Comparison of ENCODE assay signal across 8 mouse cellular contexts in the genomic region with DNA sequence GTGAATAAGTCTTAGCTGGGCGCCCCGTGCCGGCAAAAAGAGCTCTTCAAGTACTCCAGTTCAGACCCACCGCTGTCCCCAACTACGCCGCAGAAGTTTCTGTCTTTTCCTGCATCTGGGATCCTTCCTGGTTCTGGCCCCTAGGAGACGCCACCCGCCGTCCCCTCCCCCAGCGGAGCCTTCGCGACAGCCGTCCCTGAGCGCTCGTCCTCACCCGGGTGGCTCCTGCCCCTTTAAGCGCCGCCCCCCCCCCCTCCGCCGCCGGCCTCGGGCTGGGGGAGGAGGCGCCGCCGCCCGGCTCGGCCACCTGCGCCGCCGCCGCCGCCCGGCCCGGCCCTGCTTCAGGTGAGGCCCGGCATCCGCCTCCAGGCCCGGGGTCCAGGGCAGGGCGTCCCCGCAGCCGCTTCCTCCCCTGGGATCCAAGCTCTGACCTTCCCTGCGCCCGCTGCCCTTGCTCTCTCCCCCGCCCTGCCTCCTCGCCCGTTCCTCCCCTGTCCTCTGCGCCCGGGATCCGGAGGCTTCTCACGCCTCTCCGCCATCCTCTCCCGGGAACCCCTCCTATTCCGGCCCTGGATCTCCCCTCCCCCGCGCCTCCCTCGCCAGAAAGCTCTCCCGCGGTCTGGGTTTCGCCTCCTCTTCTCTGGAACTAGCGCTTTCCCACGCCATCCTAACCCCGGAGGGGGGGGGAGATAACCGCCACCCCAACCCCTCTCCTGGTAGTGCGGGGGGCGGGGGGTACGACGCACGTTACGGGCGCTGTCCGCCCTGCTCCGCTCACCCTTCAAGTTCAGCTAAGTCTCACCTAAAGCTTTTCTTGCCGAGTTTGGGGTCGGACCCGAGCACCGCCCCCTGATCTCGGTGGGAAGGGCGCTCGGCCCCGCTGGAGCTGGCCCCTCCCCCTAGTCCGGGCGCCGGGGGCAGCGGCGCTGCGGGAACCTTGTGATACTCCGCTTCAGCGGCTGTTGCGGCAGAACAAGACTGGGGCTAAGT. TPM values are rescaled to one million over a fixed set of nuclear protein-coding genes. Genes with fewer than 3 reads are reported as not detected.
DNase-seq lines count a peak whose midpoint lies in the region; ATAC-seq and TF ChIP-seq lines count a peak whose summit lies in the region.

No protein-coding gene starts in this region.

- H3K4me3 ChIP-seq in cortical plate, adult 2 months (ENCODE audit: insufficient read depth, low read length): peak overlapping the region; percentile 72
- peak overlapping the region; percentile 86 for H3K4me3 ChIP-seq in limb, embryonic 10.5 days
- H3K4me3 ChIP-seq in midbrain, embryonic 11.5 days (ENCODE audit: low read depth, low read length): peak overlapping the region; percentile 81
- H3K4me3 ChIP-seq in small intestine, adult 2 months (ENCODE audit: low read depth, low read length): peak overlapping the region; percentile 89

- H3K36me3 ChIP-seq in limb, embryonic 10.5 days: peaks cover 32% of the 10 kb centered on the region
- peaks cover 17% of the 10 kb centered on the region for H3K36me3 ChIP-seq in midbrain, embryonic 11.5 days (ENCODE audit: control insufficient read depth, insufficient read depth, low read length)
- peaks cover 23% of the 10 kb centered on the region for H3K36me3 ChIP-seq in small intestine, adult 2 months (ENCODE audit: control insufficient read depth, insufficient read depth, low read length)

- peak overlapping the region; percentile 85 for H3K4me2 ChIP-seq in midbrain, embryonic 11.5 days

- peak; percentile 92 for DNase-seq in adrenal gland, adult 2 months
- DNase-seq in gastrocnemius, adult 8-10 months (ENCODE audit: low spot score in 2 of 2): peak; percentile 76 to 78
- peak; percentile 81 for DNase-seq in induced T-regulatory cell, adult 2 months (ENCODE audit: low read depth)
- peak; percentile 84 for DNase-seq in limb, embryonic 10.5 days (ENCODE audit: low spot score)
- peak; percentile 97 for DNase-seq in midbrain, embryonic 11.5 days (ENCODE audit: low spot score, missing footprints)

- 0 out of 2 replicates have a peak, but pooled peaks have one; percentile 5 for TF ChIP-seq POLR2A in cortical plate, adult 2 months (IDR thresholded peaks at IDR 0.05; ENCODE audit: extremely low read depth, insufficient read depth, low read length)
- peak; percentile 30 for TF ChIP-seq POLR2A in small intestine, adult 2 months (IDR thresholded peaks at IDR 0.05; ENCODE audit: low read depth, low read length)

- H3K27ac ChIP-seq in cortical plate, adult 2 months (ENCODE audit: insufficient read depth, low read length): peak overlapping the region; percentile 94
- H3K27ac ChIP-seq in limb, embryonic 10.5 days: peak overlapping the region; percentile 90
- peak overlapping the region; percentile 86 for H3K27ac ChIP-seq in midbrain, embryonic 11.5 days (ENCODE audit: low read depth, low read length)
- H3K27ac ChIP-seq in small intestine, adult 2 months (ENCODE audit: insufficient read depth, low read depth, low read length): peak overlapping the region; percentile 99

- TF ChIP-seq CTCF in cortical plate, adult 2 months (IDR thresholded peaks at IDR 0.05; ENCODE audit: extremely low read depth, insufficient read depth, low read length): peak; percentile 32
- TF ChIP-seq CTCF in small intestine, adult 2 months (IDR thresholded peaks at IDR 0.05; ENCODE audit: extremely low read depth, insufficient read length, insufficient replicate concordance, low read depth, low read length): peak; percentile 39; the same call in 1 of the 2 replicates

- H3K9me3 ChIP-seq in limb, embryonic 10.5 days (replicated peaks): no peaks in the 10 kb centered on the region
- H3K9me3 ChIP-seq in midbrain, embryonic 11.5 days (ENCODE audit: control insufficient read depth, low read length): no peaks in the 10 kb centered on the region

- peaks cover 10% of the 10 kb centered on the region for H3K4me1 ChIP-seq in cortical plate, adult 2 months (ENCODE audit: control insufficient read depth, insufficient read depth, low read length)
- H3K4me1 ChIP-seq in limb, embryonic 10.5 days: peaks cover 61% of the 10 kb centered on the region
- peaks cover 27% of the 10 kb centered on the region for H3K4me1 ChIP-seq in midbrain, embryonic 11.5 days (ENCODE audit: control insufficient read depth, insufficient read depth, low read length)
- peaks cover 6% of the 10 kb centered on the region; the same call in 1 of the 2 replicates for H3K4me1 ChIP-seq in small intestine, adult 2 months (ENCODE audit: control insufficient read depth, insufficient read depth, insufficient read length, low read length)

- ATAC-seq in midbrain, embryonic 11.5 days (ENCODE audit: low FRiP score): peak; percentile 59
- no peak for ATAC-seq in activated CD4-positive, CD25-positive, alpha-beta regulatory T cell, adult 4 months

- WGBS in limb, embryonic 10.5 days: under 1% methylated on average over 70 of the region's 88 CpGs
- under 1% methylated on average over 79 of the region's 88 CpGs for WGBS in midbrain, embryonic 11.5 days
- WGBS in small intestine, adult 2 months: 1% methylated on average over 86 of the region's 88 CpGs

- peak overlapping the region; percentile 85 for H3K9ac ChIP-seq in midbrain, embryonic 11.5 days (ENCODE audit: low read length)

- no peaks in the 10 kb centered on the region for H3K27me3 ChIP-seq in limb, embryonic 10.5 days (ENCODE audit: low read depth, poor library complexity, severe bottlenecking)
- no peaks in the 10 kb centered on the region for H3K27me3 ChIP-seq in midbrain, embryonic 11.5 days (ENCODE audit: control insufficient read depth, insufficient read depth, low read length)
- H3K27me3 ChIP-seq in small intestine, adult 2 months (ENCODE audit: control insufficient read depth, insufficient read depth, low read length): no peaks in the 10 kb centered on the region

RNA-seq across cellular contexts. Expression of gene Baz2a, which starts 1.4 kb away (rescaled TPM):
- total RNA-seq in adrenal gland, adult 2 months (2021): 10 to 100 TPM; 40.8 to 49.6 TPM
- polyA plus RNA-seq in adrenal gland, adult 2 months (2012; rRNA removed): 24.5 and 31.6 TPM in 2 replicates
- polyA plus RNA-seq in cortical plate, adult 2 months (2012; rRNA removed): 30.2 and 32.1 TPM in 2 replicates
- 10 to 100 TPM; 11.3 to 13.9 (median 12.6) TPM for total RNA-seq in gastrocnemius, adult 8-10 months (2022)
- polyA plus RNA-seq in limb, embryonic 10.5 days (2016; fragmentation: Nextera tagmentation; extraction: Ambion mirVana): 12.3 and 14.4 TPM in 2 replicates
- polyA plus RNA-seq in midbrain, embryonic 11.5 days (2014; fragmentation: Nextera tagmentation; extraction: Ambion mirVana): 20.2 and 21.0 TPM in 2 replicates
- 14.1 and 30.8 TPM in 2 replicates for polyA plus RNA-seq in small intestine, adult 2 months (2012; rRNA removed)
- 10 to 100 TPM; 44.1 to 53.3 TPM for polyA plus RNA-seq in activated CD4-positive, CD25-positive, alpha-beta regulatory T cell, adult 4 months (2017; shearing (Covaris generic))

RNA-seq across cellular contexts. Expression of gene Atp5b, which starts 9.7 kb away (rescaled TPM):
- total RNA-seq in adrenal gland, adult 2 months (2021): 1,000 to 10,000 TPM; 2,694 to 3,346 TPM
- polyA plus RNA-seq in adrenal gland, adult 2 months (2012; rRNA removed): 7,039 and 9,498 TPM in 2 replicates
- 1,438 and 1,451 TPM in 2 replicates for polyA plus RNA-seq in cortical plate, adult 2 months (2012; rRNA removed)
- total RNA-seq in gastrocnemius, adult 8-10 months (2022): 1,000 to 10,000 TPM; 3,262 to 3,916 (median 3,403) TPM
- polyA plus RNA-seq in limb, embryonic 10.5 days (2016; fragmentation: Nextera tagmentation; extraction: Ambion mirVana): 2,336 and 2,543 TPM in 2 replicates
- polyA plus RNA-seq in midbrain, embryonic 11.5 days (2014; fragmentation: Nextera tagmentation; extraction: Ambion mirVana): 2,316 and 2,383 TPM in 2 replicates
- polyA plus RNA-seq in small intestine, adult 2 months (2012; rRNA removed): 4,528 and 5,521 TPM in 2 replicates
- 100 to 1,000 TPM; 413 to 469 TPM for polyA plus RNA-seq in activated CD4-positive, CD25-positive, alpha-beta regulatory T cell, adult 4 months (2017; shearing (Covaris generic))

RNA-seq across cellular contexts. Expression of gene Ptges3, which starts 34.0 kb away (rescaled TPM):
- total RNA-seq in adrenal gland, adult 2 months (2021): 100 to 1,000 TPM; 179 to 195 TPM
- 124 and 151 TPM in 2 replicates for polyA plus RNA-seq in adrenal gland, adult 2 months (2012; rRNA removed)
- 66.9 and 67.7 TPM in 2 replicates for polyA plus RNA-seq in cortical plate, adult 2 months (2012; rRNA removed)
- total RNA-seq in gastrocnemius, adult 8-10 months (2022): 10 to 100 TPM; 70.5 to 81.9 (median 74.5) TPM
- polyA plus RNA-seq in limb, embryonic 10.5 days (2016; fragmentation: Nextera tagmentation; extraction: Ambion mirVana): 668 and 708 TPM in 2 replicates
- polyA plus RNA-seq in midbrain, embryonic 11.5 days (2014; fragmentation: Nextera tagmentation; extraction: Ambion mirVana): 686 and 692 TPM in 2 replicates
- polyA plus RNA-seq in small intestine, adult 2 months (2012; rRNA removed): 27.7 and 38.1 TPM in 2 replicates
- polyA plus RNA-seq in activated CD4-positive, CD25-positive, alpha-beta regulatory T cell, adult 4 months (2017; shearing (Covaris generic)): 100 to 1,000 TPM; 194 to 285 TPM

RNA-seq across cellular contexts. Expression of gene Naca, which starts 57.4 kb away (rescaled TPM):
- 100 to 1,000 TPM; 607 to 630 TPM for total RNA-seq in adrenal gland, adult 2 months (2021)
- 178 and 209 TPM in 2 replicates for polyA plus RNA-seq in adrenal gland, adult 2 months (2012; rRNA removed)
- 175 and 177 TPM in 2 replicates for polyA plus RNA-seq in cortical plate, adult 2 months (2012; rRNA removed)
- total RNA-seq in gastrocnemius, adult 8-10 months (2022): 100 to 1,000 TPM; 367 to 418 (median 380) TPM
- 898 and 1,037 TPM in 2 replicates for polyA plus RNA-seq in limb, embryonic 10.5 days (2016; fragmentation: Nextera tagmentation; extraction: Ambion mirVana)
- polyA plus RNA-seq in midbrain, embryonic 11.5 days (2014; fragmentation: Nextera tagmentation; extraction: Ambion mirVana): 915 and 936 TPM in 2 replicates
- 134 and 160 TPM in 2 replicates for polyA plus RNA-seq in small intestine, adult 2 months (2012; rRNA removed)
- 1,000 to 10,000 TPM; 1,124 to 1,330 TPM for polyA plus RNA-seq in activated CD4-positive, CD25-positive, alpha-beta regulatory T cell, adult 4 months (2017; shearing (Covaris generic))
